Mouse (Mus musculus): ENCODE measurements around the gene Gorasp2.

The Gorasp2 gene

DNA sequence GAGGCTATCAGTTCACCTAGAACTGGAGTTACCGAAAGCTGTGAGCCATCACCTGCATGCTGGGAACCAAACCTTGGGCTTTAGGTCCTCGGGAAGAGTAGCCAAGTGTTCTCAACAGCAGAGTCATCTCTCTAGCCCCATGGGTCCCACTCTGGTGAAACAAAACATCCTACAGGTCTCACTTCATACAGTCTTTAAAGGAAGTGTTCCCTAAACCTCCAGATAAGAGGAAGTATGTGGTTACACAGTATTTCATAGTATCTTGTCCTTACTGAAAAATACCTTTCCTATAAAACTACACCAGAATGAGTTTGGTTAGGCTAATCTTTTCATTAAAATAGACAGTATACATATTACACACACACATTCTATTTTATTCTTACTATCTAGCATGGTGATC is 81.2 kb downstream of the Gorasp2 start:
- DNase-seq (ENCODE audit: low read depth) = no peak

DNA sequence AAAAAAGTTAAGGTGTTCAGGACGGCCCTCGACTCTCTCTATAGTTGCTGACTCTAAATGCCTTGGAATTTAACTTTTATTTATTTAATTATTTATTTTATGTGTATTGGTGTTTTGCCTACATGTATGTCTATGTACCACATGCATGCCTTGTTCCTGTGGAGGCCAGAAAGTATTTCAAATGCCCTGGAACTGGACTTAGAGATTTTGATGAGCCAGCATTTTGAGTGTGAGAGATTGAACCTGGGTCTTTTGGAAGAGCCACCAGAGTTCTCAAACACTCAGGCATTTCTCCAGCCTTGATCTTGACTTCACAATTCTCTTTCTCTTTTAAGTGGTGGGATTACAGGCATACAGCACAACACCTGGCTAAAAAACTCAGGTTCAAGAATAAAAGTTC is 90.3 kb downstream of the Gorasp2 start:
- DNase-seq (ENCODE audit: low read depth) = no peak

GRCm38 (mm10) chr2:70752149-70752548 is 90.8 kb downstream of the Gorasp2 start:
- no peak for DNase-seq (ENCODE audit: low read depth)

Data from c-Kit-positive CD71-positive TER-119-negative erythroid progenitor cells, embryonic 14.5 days (primary cell).